Mouse (Mus musculus) B cell, adult (primary cell): ENCODE data around the gene Tspan11. TPM values are rescaled to one million over a fixed set of nuclear protein-coding genes. Genes with fewer than 3 reads are reported as not detected.

Source experiments
- total RNA-seq: library from RNA; stranded (reverse); gene quantifications from 4 replicates; pipeline ENCODE4 v1.2.4, GENCODE M21; 2023; ENCODE audit not compliant: inconsistent age

The Tspan11 gene
- total RNA-seq, result not detected in 4 replicates

GRCm38 (mm10) chr6:127887511-127888421 lies at the start of gene Tspan11:
TSS of gene Tspan11 (plus strand) at chr6:127887589.

Other genes with a start within 250 kb of the Tspan11 start
- gene Prmt8, start 118.1 kb upstream of the Tspan11 start, total RNA-seq, result not detected in 4 replicates